Mouse (Mus musculus) layer of hippocampus, adult 9-10 months (tissue): Measurements from ENCODE around the gene Sycp2.

ENCODE experiments used
- DNase-seq: peaks from one replicate; pipeline ENCODE4 v3.0.0; 2022; ENCODE audit warnings: low spot score

Gene Sycp2

GRCm38 (mm10) chr2:178407053-178407815 is at the start of gene Sycp2:
Sycp2 (minus strand) TSS chr2:178407685.
- no peak for DNase-seq

- DNase-seq = peak; percentile 12
Observed at GRCm38 (mm10) chr2:178454664-178455516, 47.4 kb upstream of the Sycp2 start.

GRCm38 (mm10) chr2:178450961-178451360 is 43.5 kb upstream of the Sycp2 start:
- DNase-seq = no peak

- DNase-seq = no peak
Observed at GRCm38 (mm10) chr2:178450236-178450635, 42.8 kb upstream of the Sycp2 start.

- DNase-seq = no peak
Observed at GRCm38 (mm10) chr2:178449386-178449785, 41.9 kb upstream of the Sycp2 start.

- DNase-seq = no peak
Observed at GRCm38 (mm10) chr2:178437311-178437710, 29.8 kb upstream of the Sycp2 start.

- DNase-seq = no peak
Observed at GRCm38 (mm10) chr2:178433903-178434302, 26.4 kb upstream of the Sycp2 start.

GRCm38 (mm10) chr2:178433495-178433894 is 26.0 kb upstream of the Sycp2 start:
- no peak for DNase-seq

- no peak for DNase-seq
Observed at GRCm38 (mm10) chr2:178430231-178430630, 22.7 kb upstream of the Sycp2 start, which contains the start of gene Cdh26. Cdh26 (plus strand) TSS chr2:178430531.

- DNase-seq = no peak
Observed at GRCm38 (mm10) chr2:178429426-178429825, 21.9 kb upstream of the Sycp2 start.

- DNase-seq = no peak
Observed at GRCm38 (mm10) chr2:178428676-178429075, 21.2 kb upstream of the Sycp2 start.

- no peak for DNase-seq
Observed at GRCm38 (mm10) chr2:178428183-178428582, 20.7 kb upstream of the Sycp2 start.

GRCm38 (mm10) chr2:178427181-178427580 is 19.7 kb upstream of the Sycp2 start:
- DNase-seq = no peak

GRCm38 (mm10) chr2:178426229-178426628 is 18.7 kb upstream of the Sycp2 start:
- peak; percentile 31 for DNase-seq

- no peak for DNase-seq
Observed at GRCm38 (mm10) chr2:178423223-178423622, 15.7 kb upstream of the Sycp2 start.

GRCm38 (mm10) chr2:178422186-178422585 is 14.7 kb upstream of the Sycp2 start:
- no peak for DNase-seq

- DNase-seq = no peak
Observed at GRCm38 (mm10) chr2:178421603-178422002, 14.1 kb upstream of the Sycp2 start.

GRCm38 (mm10) chr2:178420576-178420975 is 13.1 kb upstream of the Sycp2 start:
- DNase-seq = no peak

GRCm38 (mm10) chr2:178416970-178417369 is 9.5 kb upstream of the Sycp2 start:
- no peak for DNase-seq

GRCm38 (mm10) chr2:178416427-178416826 is 8.9 kb upstream of the Sycp2 start:
- no peak for DNase-seq

GRCm38 (mm10) chr2:178415150-178415448 is 7.6 kb upstream of the Sycp2 start:
- no peak for DNase-seq

GRCm38 (mm10) chr2:178414261-178415149 is 7.0 kb upstream of the Sycp2 start, which contains the start of the genes Ppp1r3d and Fam217b:
Ppp1r3d (minus strand) TSS chr2:178414472.
Fam217b (plus strand) TSS chr2:178414524.
- DNase-seq = no peak
